Mouse (Mus musculus): ENCODE data around the gene Eva1c. TPM values are rescaled to one million over a fixed set of nuclear protein-coding genes. Genes with fewer than 3 reads are reported as not detected.
"Not testable (repeated sequence)": the region's sequence is repeated elsewhere in the genome, so short reads cannot be mapped to it uniquely, and the experiment has no call there.

The Eva1c gene
- total RNA-seq (2021) = 1 to 10 TPM; 4.3 to 4.5 TPM
- long read RNA-seq, experiment 1, partial matches to known transcripts = 1 of 6 reads
- long read RNA-seq, experiment 1, other reads (novel, unspliced or antisense) = 1 of 6 reads
- long read RNA-seq, experiment 2, partial matches to known transcripts = 0 of 4 reads
- long read RNA-seq, experiment 2, other reads (novel, unspliced or antisense) = 0 of 4 reads

GRCm38 (mm10) chr16:90826457-90826856, at the start of gene Eva1c:
TSS of gene Eva1c (plus strand) at chr16:90826719.
- DNase-seq = no peak

GRCm38 (mm10) chr16:90779783-90780182, 46.7 kb upstream of the Eva1c start:
- no peak for DNase-seq

GRCm38 (mm10) chr16:90783302-90783701, 43.2 kb upstream of the Eva1c start:
- no peak for DNase-seq

- no peak for DNase-seq
These were observed 41.3 kb upstream of the Eva1c start for GRCm38 (mm10) chr16:90785257-90785656.

- no peak for DNase-seq
These were observed 37.9 kb upstream of the Eva1c start for GRCm38 (mm10) chr16:90788580-90788979.

GRCm38 (mm10) chr16:90790946-90791345, 35.6 kb upstream of the Eva1c start:
- no peak for DNase-seq

DNA sequence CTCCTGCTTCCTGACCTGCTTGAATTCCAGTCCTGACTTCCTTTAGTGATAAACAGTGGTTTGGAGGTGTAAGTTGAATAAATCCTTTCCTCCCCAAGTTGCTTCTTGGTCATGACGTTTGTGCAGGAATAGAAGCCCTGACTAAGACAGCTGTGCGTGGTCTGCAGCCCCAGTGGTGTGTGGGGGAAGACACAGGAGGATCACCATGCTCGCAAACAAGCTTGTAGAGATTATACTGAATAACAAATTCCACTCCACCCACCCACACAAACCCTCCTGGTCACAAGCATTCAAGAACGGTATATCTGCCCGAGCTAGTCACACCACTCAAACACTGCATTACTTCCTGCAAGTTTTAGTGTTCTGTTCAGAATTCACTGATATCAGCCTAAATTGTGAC, 34.5 kb upstream of the Eva1c start:
- no peak for DNase-seq

GRCm38 (mm10) chr16:90792500-90792899, 34.0 kb upstream of the Eva1c start:
- DNase-seq = peak; percentile 68

GRCm38 (mm10) chr16:90794708-90795107, 31.8 kb upstream of the Eva1c start:
- DNase-seq = no peak

GRCm38 (mm10) chr16:90798446-90798845, 28.1 kb upstream of the Eva1c start:
- no peak for DNase-seq

GRCm38 (mm10) chr16:90798848-90799247, 27.7 kb upstream of the Eva1c start:
- DNase-seq = no peak

- DNase-seq = peak; percentile 30
These were observed 26.7 kb upstream of the Eva1c start for GRCm38 (mm10) chr16:90799840-90800239.

- no peak for DNase-seq
These were observed 25.3 kb upstream of the Eva1c start for GRCm38 (mm10) chr16:90801251-90801650.

DNA sequence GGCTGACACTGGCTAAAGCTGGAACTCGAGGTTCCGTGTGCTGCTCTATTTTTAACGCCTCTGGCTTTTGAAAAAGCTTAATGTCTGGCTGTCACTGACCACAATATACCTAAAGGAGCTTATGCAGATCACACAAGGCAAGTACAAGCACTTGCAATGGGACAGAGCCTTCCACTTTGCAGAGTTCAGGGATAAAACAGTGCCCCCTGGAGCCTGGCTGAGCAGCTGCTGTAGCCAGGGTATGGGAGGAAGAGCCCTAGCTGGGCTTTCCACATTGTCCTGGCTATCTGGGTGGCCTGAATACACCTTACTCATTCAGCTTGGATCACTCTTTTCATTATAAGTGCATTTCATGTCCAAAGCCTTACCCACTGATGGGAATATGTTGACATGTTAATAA, 24.6 kb upstream of the Eva1c start:
- peak; percentile 65 for DNase-seq

GRCm38 (mm10) chr16:90804466-90804865, 22.1 kb upstream of the Eva1c start:
- peak; percentile 40 for DNase-seq

DNA sequence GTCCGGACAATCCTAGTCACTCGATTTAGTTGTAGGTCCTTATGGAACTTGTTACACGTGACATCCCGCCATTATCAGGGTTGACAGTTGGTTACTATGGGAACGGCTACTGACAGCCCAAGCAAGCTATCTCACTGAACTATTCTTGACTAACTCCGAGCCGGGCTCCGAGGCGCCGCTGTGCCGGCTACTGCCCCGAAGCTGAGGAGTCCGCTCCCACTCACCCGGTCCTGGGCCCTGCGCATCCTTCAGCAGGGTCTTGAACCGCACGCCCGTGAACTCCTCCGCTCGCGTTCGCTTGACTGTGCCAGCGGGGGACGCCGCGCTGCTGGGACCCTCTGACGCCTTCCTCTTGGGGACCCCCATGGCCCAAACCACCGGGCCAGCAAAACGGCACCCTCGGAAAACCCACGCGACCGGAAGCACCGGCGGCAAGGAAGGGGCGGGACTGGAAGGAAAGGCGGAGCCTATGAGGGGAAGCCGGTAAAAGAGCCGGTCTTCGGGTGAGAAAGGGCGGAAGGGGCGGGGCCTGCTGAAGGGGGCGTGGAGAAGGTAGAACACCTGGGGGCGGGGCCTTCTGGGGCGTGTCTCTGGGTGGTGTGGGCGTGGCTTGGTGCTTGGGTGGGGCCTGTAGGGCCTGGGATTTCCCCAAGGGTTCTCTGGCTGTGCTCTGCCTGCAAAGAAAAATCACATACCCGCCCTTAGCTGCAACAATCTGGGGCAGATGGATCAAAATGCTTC, 16.4 kb upstream of the Eva1c start, which contains the start of gene Urb1:
TSS of gene Urb1 (minus strand) at position 439 of the 741 bp plus-strand sequence.
- peak; percentile 100 for DNase-seq

DNA sequence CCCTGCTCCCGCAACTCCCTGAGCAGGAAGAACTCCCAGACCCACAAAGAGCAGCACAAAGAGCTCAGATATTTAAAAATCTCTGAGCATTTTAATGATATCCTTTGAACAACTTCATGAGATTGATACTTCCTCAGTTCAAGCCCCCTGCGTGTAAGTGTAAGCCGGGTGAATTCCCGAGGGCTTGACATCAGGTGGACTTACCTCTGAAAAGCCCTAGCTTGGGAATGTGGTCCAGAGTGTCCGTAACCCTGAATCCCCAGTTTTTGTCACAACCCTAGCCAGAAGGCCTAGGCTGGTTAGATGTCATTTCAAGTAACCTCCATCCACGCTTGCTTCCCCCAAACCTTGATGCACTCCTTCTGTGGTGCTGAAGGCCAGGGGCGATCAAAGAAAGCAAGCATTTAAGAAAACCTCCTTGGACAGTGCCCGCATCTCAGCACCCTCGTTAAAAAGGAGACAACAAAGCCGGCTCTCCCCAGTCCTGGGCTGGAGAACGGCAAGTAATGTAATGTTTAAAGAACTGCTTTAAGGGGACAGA, 15.7 kb upstream of the Eva1c start:
- no peak for DNase-seq

GRCm38 (mm10) chr16:90812086-90812485, 14.4 kb upstream of the Eva1c start:
- DNase-seq = no peak

DNA sequence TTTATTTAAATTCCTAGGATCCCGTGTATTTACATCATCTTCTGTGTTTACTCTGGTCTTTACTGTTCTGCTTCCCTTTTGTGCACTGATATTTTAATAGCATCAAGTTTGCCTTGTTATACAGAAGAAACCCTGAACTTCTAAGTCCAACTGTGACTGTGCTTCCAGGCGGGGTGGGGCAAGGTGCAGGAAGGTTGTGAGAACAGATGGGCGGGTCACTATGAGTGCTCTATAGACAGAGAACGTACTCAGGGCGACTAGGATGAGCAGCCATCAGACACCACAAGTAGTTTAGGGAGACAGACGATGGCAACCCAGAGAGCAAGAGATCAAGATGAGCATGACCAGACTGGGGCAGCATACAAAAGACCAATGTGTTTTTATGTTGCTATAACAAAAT, 6.2 kb upstream of the Eva1c start:
- DNase-seq = no peak

- DNase-seq = no peak
These were observed 5.3 kb upstream of the Eva1c start for GRCm38 (mm10) chr16:90821046-90821697.

- DNase-seq = no peak
These were observed 4.1 kb upstream of the Eva1c start for GRCm38 (mm10) chr16:90822284-90822935.

DNA sequence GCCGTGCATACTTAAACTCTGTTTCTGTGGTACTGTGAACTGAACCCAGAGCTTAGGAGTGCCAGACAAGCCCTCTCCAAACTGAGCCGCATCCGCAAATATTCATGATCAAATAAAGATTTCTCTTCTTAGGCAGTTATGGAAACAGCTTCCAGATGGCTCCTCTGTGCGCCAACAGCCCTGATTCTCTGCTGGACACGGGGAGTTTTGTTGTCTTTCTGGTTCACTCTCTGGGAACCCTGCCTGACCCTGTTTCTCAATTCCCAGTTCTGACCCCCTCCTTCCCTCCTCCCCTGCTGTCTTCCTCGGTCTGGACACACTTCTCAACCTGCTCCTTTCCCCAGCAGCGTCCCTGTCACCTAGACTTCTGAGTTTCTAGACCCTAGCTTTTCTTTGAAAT, 3.5 kb upstream of the Eva1c start:
- DNase-seq = no peak

GRCm38 (mm10) chr16:90823986-90824385, 2.5 kb upstream of the Eva1c start:
- not testable (repeated sequence) for DNase-seq
